Mouse (Mus musculus): ENCODE results near the gene Hmgxb4. TPM values are rescaled to one million over a fixed set of nuclear protein-coding genes. Genes with fewer than 3 reads are reported as not detected.
A peak's percentile ranks its signal among the peaks of the same experiment; 100 is the strongest.

Hmgxb4 gene
- polyA plus RNA-seq, 1 experiment: not detected

DNA sequence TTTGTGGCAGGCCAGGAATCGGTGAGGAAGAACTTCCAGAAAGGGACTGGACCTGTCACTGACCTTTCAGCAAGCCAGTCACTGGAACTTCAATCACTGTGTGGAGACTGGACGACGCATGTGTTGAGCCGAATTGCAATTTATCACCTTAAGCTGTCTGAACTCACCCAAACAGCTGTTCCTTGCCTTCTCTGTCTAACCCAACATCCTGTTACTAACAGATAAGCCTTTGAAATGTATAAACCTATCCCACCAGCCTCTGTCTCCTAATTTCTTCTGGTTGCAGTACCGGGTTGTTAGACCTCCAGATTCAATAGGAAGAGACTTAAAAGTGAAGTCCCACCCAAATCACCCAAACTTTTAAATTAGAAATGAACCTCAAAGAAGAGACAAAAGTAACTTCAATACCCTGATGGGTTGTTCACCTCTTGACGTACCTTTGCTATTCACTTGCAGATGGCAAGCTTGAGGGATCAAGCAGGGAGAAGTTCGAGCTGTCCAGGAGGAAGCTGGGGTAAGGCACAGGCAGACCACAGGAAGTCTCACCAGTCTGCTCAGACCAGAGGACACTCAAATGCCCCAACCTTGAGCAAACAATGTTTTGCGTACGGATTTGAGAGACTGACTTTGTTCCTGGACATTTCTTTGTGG is 13.0 kb upstream of the Hmgxb4 start:
- no peak for TF ChIP-seq POLR2A (IDR thresholded peaks at IDR 0.05; ENCODE audit: insufficient read depth, low read depth, low read length)
- no peak for TF ChIP-seq CTCF (IDR thresholded peaks at IDR 0.05; ENCODE audit: insufficient read depth, low read depth, low read length)
- no peak overlapping the region for H3K27ac ChIP-seq (ENCODE audit: insufficient read depth, low read depth, low read length)
- 76% methylated on average over 9 of the region's 9 CpGs for WGBS
- no peaks in the 10 kb centered on the region for H3K4me1 ChIP-seq (ENCODE audit: control insufficient read depth, insufficient read depth, low read length)
- H3K4me3 ChIP-seq (ENCODE audit: insufficient read depth, low read depth, low read length): no peak overlapping the region

DNA sequence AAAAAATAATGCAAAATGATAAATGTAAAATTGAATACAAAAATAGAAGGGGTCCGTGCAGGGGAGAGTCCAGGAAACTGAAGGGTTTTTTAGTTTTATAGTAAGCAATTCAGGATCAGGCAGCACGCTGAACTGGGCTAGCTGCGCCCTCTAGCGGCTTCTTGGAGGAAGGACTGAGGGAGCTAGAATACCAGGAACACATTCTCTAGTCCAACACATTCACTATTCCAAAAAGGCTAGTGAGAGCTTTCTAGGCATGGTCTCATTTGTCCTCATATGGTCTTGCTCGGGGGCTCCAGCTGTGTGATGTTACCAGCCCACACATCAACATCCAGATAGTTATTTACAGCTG is 12.5 kb upstream of the Hmgxb4 start:
- WGBS: 0% methylated on average over 5 of the region's 5 CpGs
- TF ChIP-seq POLR2A (IDR thresholded peaks at IDR 0.05; ENCODE audit: insufficient read depth, low read depth, low read length) (no peak), CTCF (IDR thresholded peaks at IDR 0.05; ENCODE audit: insufficient read depth, low read depth, low read length) (peak; percentile 37; the same call in 1 of the 2 replicates)
- no peaks in the 10 kb centered on the region for H3K4me1 ChIP-seq (ENCODE audit: control insufficient read depth, insufficient read depth, low read length)

DNA sequence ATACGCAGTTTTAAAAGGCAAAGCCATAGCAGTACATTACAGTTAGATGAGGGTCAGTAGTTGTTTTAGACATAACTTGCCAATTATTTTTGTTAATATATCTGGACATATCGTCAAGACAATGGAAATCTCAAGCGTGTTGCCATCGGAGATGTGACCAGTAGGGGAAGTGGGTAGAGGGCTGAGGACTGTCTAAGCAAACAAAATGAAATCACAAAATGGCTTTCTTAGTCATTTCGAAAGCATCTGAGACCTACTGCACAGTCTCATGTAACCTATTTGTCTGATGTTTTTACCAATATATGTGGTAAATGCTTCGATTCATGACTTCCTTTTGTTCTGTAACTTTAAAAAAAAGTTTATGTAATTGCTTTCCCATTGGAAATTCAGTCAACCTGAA is 11.3 kb upstream of the Hmgxb4 start:
- TF ChIP-seq POLR2A (IDR thresholded peaks at IDR 0.05; ENCODE audit: insufficient read depth, low read depth, low read length) (no peak), CTCF (IDR thresholded peaks at IDR 0.05; ENCODE audit: insufficient read depth, low read depth, low read length) (no peak)
- WGBS: 90% methylated on average over 6 of the region's 6 CpGs
- H3K4me1 ChIP-seq (ENCODE audit: control insufficient read depth, insufficient read depth, low read length): no peaks in the 10 kb centered on the region
- H3K27ac ChIP-seq (ENCODE audit: insufficient read depth, low read depth, low read length): no peak overlapping the region
- H3K4me3 ChIP-seq (ENCODE audit: insufficient read depth, low read depth, low read length): no peak overlapping the region

More for the DNA sequence above, 12.5 kb upstream of the Hmgxb4 start:
- Histone ChIP-seq H3K27ac (ENCODE audit: insufficient read depth, low read depth, low read length) (no peak overlapping the region), H3K4me3 (ENCODE audit: insufficient read depth, low read depth, low read length) (no peak overlapping the region)

DNA sequence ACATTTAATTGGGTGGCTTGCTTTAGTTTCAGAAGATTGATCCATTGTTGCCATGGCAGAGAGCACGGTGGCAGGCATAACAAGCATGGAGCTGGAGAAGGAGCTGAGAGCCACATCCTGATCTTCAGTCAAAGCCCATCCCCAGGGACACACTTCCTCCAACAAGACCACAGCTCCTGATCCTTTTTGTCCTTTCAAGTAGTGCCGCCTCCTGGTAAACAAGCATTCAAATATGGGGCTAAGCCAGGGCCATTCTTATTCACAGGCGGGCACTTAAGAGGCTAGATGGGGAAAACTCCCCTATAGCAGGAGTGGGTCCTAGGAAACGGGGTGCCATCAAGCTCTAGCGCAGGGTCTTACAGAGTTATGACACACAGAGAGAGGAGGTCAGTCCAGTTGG is 5.7 kb upstream of the Hmgxb4 start:
- 80% methylated on average over 5 of the region's 5 CpGs for WGBS
- Histone ChIP-seq H3K4me1 (ENCODE audit: control insufficient read depth, insufficient read depth, low read length) (no peaks in the 10 kb centered on the region), H3K27ac (ENCODE audit: insufficient read depth, low read depth, low read length) (no peak overlapping the region), H3K4me3 (ENCODE audit: insufficient read depth, low read depth, low read length) (no peak overlapping the region)
- no peak for TF ChIP-seq POLR2A (IDR thresholded peaks at IDR 0.05; ENCODE audit: insufficient read depth, low read depth, low read length)
- TF ChIP-seq CTCF (IDR thresholded peaks at IDR 0.05; ENCODE audit: insufficient read depth, low read depth, low read length): no peak

DNA sequence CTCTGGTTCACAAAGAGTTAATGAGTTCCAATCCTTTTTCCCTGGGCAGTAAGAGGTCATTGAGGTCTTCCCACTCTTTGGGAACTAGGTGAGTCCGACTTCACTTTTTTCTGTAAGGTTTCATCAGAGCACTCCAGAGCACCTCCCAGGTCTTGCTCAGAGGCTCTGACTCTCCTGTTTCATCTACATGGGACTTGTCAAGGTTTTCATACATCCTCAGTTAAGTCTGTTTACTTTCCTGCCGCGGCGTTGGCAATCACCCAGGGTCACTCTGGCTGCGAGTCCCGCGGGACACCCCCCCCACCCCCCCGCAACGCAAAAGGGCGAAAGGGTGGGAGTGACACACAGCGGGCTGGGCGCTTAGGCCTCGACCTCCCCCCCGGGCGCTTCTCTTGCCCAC is 3.1 kb upstream of the Hmgxb4 start:
- peaks cover 2% of the 10 kb centered on the region; the same call in 1 of the 2 replicates for H3K4me1 ChIP-seq (ENCODE audit: control insufficient read depth, insufficient read depth, low read length)
- TF ChIP-seq POLR2A (IDR thresholded peaks at IDR 0.05; ENCODE audit: insufficient read depth, low read depth, low read length): no peak
- no peak for TF ChIP-seq CTCF (IDR thresholded peaks at IDR 0.05; ENCODE audit: insufficient read depth, low read depth, low read length)
- no peak overlapping the region for H3K27ac ChIP-seq (ENCODE audit: insufficient read depth, low read depth, low read length)
- H3K4me3 ChIP-seq (ENCODE audit: insufficient read depth, low read depth, low read length): no peak overlapping the region
- 15% methylated on average over 15 of the region's 15 CpGs for WGBS

DNA sequence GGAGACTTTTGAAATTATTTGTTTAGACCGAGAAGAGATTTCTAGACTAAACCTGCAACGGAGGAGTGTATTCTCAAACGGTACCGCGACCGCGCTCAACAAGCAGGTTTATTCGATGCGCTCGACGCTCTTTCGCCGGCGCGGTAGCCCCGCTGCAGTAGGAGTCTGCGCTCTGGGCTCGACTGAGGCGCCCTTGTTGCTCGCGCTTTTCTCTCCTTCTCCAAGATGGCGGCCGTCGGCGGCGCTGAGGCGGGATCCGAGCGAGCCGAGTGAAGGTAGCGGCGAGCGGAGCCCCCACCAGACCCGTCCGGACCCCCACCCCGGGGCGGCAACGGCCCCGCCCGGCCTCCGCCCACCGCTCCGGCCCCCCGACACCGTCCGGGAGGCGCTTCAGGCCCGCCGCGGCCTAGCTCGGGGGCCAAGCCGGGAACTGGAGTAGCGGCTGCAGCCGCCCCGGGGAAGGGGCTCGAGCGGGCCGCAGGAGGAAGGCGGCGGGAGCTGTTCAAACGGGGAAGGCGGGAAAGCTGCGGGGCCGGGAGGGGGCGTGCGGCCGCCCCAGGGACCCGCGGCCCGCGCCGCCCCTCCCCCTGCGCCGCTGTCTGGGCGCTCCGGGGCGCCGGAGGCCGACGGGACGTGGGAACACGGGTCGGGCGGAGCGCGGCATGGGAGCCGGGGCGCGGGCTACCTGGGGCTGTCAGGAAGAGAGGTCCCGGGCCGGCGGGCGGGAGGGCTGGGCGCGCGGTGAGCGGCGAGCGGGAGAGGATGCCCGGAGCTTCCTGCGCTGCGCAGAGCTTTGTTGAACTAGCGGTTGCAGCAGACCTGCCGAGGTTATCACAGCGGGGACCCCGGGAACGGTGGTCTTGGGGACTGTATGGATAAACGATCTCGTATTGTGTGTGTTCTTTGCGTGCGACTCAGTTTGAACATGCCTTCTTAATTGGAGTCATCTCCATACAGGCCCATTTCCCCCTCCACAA is 607 bp downstream of the Hmgxb4 start:
- peaks cover 2% of the 10 kb centered on the region; the same call in 1 of the 2 replicates for H3K4me1 ChIP-seq (ENCODE audit: control insufficient read depth, insufficient read depth, low read length)
- no peak overlapping the region for H3K27ac ChIP-seq (ENCODE audit: insufficient read depth, low read depth, low read length)
- TF ChIP-seq POLR2A (IDR thresholded peaks at IDR 0.05; ENCODE audit: insufficient read depth, low read depth, low read length) (no peak), CTCF (IDR thresholded peaks at IDR 0.05; ENCODE audit: insufficient read depth, low read depth, low read length) (no peak)
- H3K4me3 ChIP-seq (ENCODE audit: insufficient read depth, low read depth, low read length): peak overlapping the region; percentile 70
- WGBS: under 1% methylated on average over 111 of the region's 111 CpGs

DNA sequence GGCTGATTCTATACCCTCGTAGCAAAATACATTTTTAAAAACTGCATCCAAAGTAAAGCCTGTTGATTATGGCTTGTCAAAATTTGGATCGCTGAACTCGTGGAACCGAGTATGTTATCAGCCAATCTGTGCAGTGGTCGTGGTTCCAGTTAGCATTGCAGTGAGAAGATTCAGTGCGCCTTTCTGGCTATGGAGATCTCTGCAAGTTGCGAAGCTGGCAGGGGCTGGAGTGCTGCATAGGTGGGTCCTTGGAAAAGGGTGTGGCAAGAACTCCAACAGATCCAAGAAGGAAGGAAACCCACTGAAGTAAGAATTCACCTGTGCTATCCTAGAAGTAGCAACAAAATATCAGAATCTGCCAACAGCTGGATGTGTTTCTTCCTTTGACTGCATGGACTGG is 1.4 kb downstream of the Hmgxb4 start:
- H3K4me1 ChIP-seq (ENCODE audit: control insufficient read depth, insufficient read depth, low read length): peaks cover 2% of the 10 kb centered on the region; the same call in 1 of the 2 replicates
- 4% methylated on average over 7 of the region's 7 CpGs for WGBS
- peak overlapping the region; percentile 13; the same call in 1 of the 2 replicates for H3K4me3 ChIP-seq (ENCODE audit: insufficient read depth, low read depth, low read length)
- H3K27ac ChIP-seq (ENCODE audit: insufficient read depth, low read depth, low read length): no peak overlapping the region
- no peak for TF ChIP-seq POLR2A (IDR thresholded peaks at IDR 0.05; ENCODE audit: insufficient read depth, low read depth, low read length)
- no peak for TF ChIP-seq CTCF (IDR thresholded peaks at IDR 0.05; ENCODE audit: insufficient read depth, low read depth, low read length)

DNA sequence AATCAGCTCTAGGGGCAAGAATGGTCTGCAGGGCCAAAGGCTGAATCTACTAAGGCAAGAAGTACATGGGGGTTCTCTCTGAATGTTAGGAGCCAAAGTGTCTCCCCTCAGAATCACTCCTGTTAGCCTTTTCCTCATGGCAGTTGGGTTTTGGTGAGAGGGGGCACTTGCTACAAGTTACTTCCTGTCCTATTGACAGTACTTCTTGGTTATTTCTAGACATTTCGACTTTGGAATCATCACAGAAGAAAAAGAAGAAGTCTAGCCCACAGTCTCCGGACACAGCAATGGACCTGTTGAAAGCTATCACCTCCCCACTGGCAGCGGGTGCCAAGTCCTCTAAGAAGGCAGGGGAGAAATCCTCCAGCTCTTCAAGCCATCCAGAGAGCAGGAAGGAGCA is 7.3 kb downstream of the Hmgxb4 start:
- 93% methylated on average over 3 of the region's 3 CpGs for WGBS
- no peak overlapping the region for H3K4me3 ChIP-seq (ENCODE audit: insufficient read depth, low read depth, low read length)
- no peaks in the 10 kb centered on the region for H3K4me1 ChIP-seq (ENCODE audit: control insufficient read depth, insufficient read depth, low read length)
- no peak overlapping the region for H3K27ac ChIP-seq (ENCODE audit: insufficient read depth, low read depth, low read length)
- TF ChIP-seq POLR2A (IDR thresholded peaks at IDR 0.05; ENCODE audit: insufficient read depth, low read depth, low read length): no peak
- TF ChIP-seq CTCF (IDR thresholded peaks at IDR 0.05; ENCODE audit: insufficient read depth, low read depth, low read length): no peak

DNA sequence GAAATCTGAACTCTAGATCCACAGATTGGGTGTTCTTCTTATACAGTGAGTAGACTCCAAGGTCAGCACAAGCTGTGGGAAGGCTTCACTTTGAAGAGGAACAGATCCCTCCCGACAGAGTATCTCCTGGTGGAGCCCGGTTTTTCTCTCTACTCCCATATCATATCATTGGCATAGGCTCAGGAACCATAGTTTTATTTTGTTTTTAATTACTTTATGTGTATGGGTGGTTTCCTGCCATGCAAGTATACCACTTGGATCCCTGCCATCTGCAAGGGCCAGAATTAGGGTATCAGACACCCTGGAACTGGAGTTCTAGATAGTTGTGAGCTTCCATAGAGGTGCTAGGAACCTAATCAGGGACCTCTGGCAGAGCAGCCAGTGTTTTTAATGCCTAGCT is 15.7 kb downstream of the Hmgxb4 start:
- H3K27ac ChIP-seq (ENCODE audit: insufficient read depth, low read depth, low read length): no peak overlapping the region
- WGBS: 97% methylated on average over 2 of the region's 2 CpGs
- no peak overlapping the region for H3K4me3 ChIP-seq (ENCODE audit: insufficient read depth, low read depth, low read length)
- peaks cover 2% of the 10 kb centered on the region; the same call in 1 of the 2 replicates for H3K4me1 ChIP-seq (ENCODE audit: control insufficient read depth, insufficient read depth, low read length)
- TF ChIP-seq POLR2A (IDR thresholded peaks at IDR 0.05; ENCODE audit: insufficient read depth, low read depth, low read length) (no peak), CTCF (IDR thresholded peaks at IDR 0.05; ENCODE audit: insufficient read depth, low read depth, low read length) (no peak)

Measured in olfactory bulb, adult 2 months (tissue).